Mouse (Mus musculus) cortical plate, adult 2 months (tissue): ENCODE measurements around the gene Zfp385a. TPM values are rescaled to one million over a fixed set of nuclear protein-coding genes. Genes with fewer than 3 reads are reported as not detected.
"Not testable (repeated sequence)": the region's sequence is repeated elsewhere in the genome, so short reads cannot be mapped to it uniquely, and the experiment has no call there.

ENCODE experiments used
- H3K27ac ChIP-seq: fragments of 200-500 bp; 2 replicates; pipeline ENCODE4 v1.5.1; 2012; ENCODE audit warnings: low read length, control low read depth, inconsistent platforms; ENCODE audit not compliant: insufficient read depth
- H3K4me1 ChIP-seq: fragments of 200-500 bp; 2 replicates; pipeline ENCODE4 v1.6.1; 2011; ENCODE audit warnings: low read length; ENCODE audit not compliant: control insufficient read depth, insufficient read depth
- H3K4me3 ChIP-seq: fragments of 200-500 bp; 2 replicates; pipeline ENCODE4 v1.5.1; 2011; ENCODE audit warnings: mild to moderate bottlenecking, low read length, control low read depth; ENCODE audit not compliant: insufficient read depth
- CTCF ChIP-seq: fragments of 200-500 bp; IDR thresholded peaks from 2 replicates; pipeline ENCODE4 v1.5.1; 2011; ENCODE audit warnings: mild to moderate bottlenecking, control low read depth, low read length; ENCODE audit not compliant: insufficient read depth; ENCODE audit errors: extremely low read depth
- POLR2A ChIP-seq: fragments of 200-500 bp; IDR thresholded peaks from 2 replicates; pipeline ENCODE4 v1.6.1; 2011; ENCODE audit warnings: mild to moderate bottlenecking, low read length, control low read depth; ENCODE audit not compliant: insufficient read depth; ENCODE audit errors: extremely low read depth
- polyA plus RNA-seq: library from polyadenylated mRNA; depleted of rRNA; stranded (reverse); fragments of >200 nt; gene quantifications from 2 replicates; pipeline ENCODE4 v1.2.3, GENCODE M21; 2012

Zfp385a gene
- polyA plus RNA-seq, 1 experiment, result 45.2 TPM

GRCm38 (mm10) chr15:103284647-103285046, 55.2 kb downstream of the Zfp385a start:
- Histone ChIP-seq H3K27ac (no peak overlapping the region), H3K4me1 (peaks cover 1% of the 10 kb centered on the region; the same call in 1 of the 2 replicates), H3K4me3 (no peak overlapping the region)
- no peak for TF ChIP-seq POLR2A
- 0 out of 2 replicates have a peak, but pooled peaks have one; percentile 22 for TF ChIP-seq CTCF

GRCm38 (mm10) chr15:103284066-103284465, 55.8 kb downstream of the Zfp385a start:
- H3K27ac ChIP-seq, result no peak overlapping the region

GRCm38 (mm10) chr15:103281465-103282205, 58.3 kb downstream of the Zfp385a start:
- TF ChIP-seq POLR2A (no peak), CTCF (no peak)
- H3K27ac ChIP-seq, result no peak overlapping the region
- H3K4me3 ChIP-seq, result no peak overlapping the region
- peaks cover 1% of the 10 kb centered on the region; the same call in 1 of the 2 replicates for H3K4me1 ChIP-seq

More at GRCm38 (mm10) chr15:103284066-103284465, 55.8 kb downstream of the Zfp385a start:
- peak; percentile 56 for TF ChIP-seq CTCF
- TF ChIP-seq POLR2A, result no peak
- no peak overlapping the region for H3K4me3 ChIP-seq
- H3K4me1 ChIP-seq, result peaks cover 1% of the 10 kb centered on the region; the same call in 1 of the 2 replicates

- Histone ChIP-seq H3K27ac (no peak overlapping the region), H3K4me1 (peaks cover 1% of the 10 kb centered on the region; the same call in 1 of the 2 replicates)
- TF ChIP-seq POLR2A, result no peak
- peak; percentile 30; the same call in 1 of the 2 replicates for TF ChIP-seq CTCF
Observed at GRCm38 (mm10) chr15:103280817-103281464, 59.0 kb downstream of the Zfp385a start.

GRCm38 (mm10) chr15:103279750-103280149, 60.1 kb downstream of the Zfp385a start:
- H3K4me1 ChIP-seq, result no peaks in the 10 kb centered on the region; the same call in 1 of the 2 replicates
- TF ChIP-seq CTCF, result peak; percentile 14; the same call in 1 of the 2 replicates
- no peak for TF ChIP-seq POLR2A
- no peak overlapping the region for H3K4me3 ChIP-seq
- H3K27ac ChIP-seq, result no peak overlapping the region

More at GRCm38 (mm10) chr15:103280817-103281464, 59.0 kb downstream of the Zfp385a start:
- H3K4me3 ChIP-seq, result no peak overlapping the region

- H3K4me3 ChIP-seq, result no peak overlapping the region
- peaks cover 3% of the 10 kb centered on the region for H3K4me1 ChIP-seq
- H3K27ac ChIP-seq, result no peak overlapping the region
- TF ChIP-seq CTCF, result no peak
- no peak for TF ChIP-seq POLR2A
Observed at GRCm38 (mm10) chr15:103277949-103278348, 61.9 kb downstream of the Zfp385a start.

- H3K27ac ChIP-seq, H3K4me3 ChIP-seq, H3K4me1 ChIP-seq: not testable (repeated sequence)
Observed at GRCm38 (mm10) chr15:103275943-103276342, 64.0 kb downstream of the Zfp385a start.

- no peak within 1 kb of the TSS for H3K27ac ChIP-seq
Observed at GRCm38 (mm10) chr15:103272419-103273279, 67.2 kb downstream of the Zfp385a start, which contains the start of gene Copz1. Copz1 (plus strand) TSS chr15:103272714.

GRCm38 (mm10) chr15:103268903-103269302, 71.0 kb downstream of the Zfp385a start:
- H3K27ac ChIP-seq, result no peak overlapping the region
- peaks cover 3% of the 10 kb centered on the region for H3K4me1 ChIP-seq
- H3K4me3 ChIP-seq, result no peak overlapping the region
- TF ChIP-seq POLR2A, result no peak
- no peak for TF ChIP-seq CTCF

More at GRCm38 (mm10) chr15:103272419-103273279, 67.2 kb downstream of the Zfp385a start, which contains the start of gene Copz1:
- H3K4me1 ChIP-seq, result peaks cover 3% of the 10 kb centered on the region
- H3K4me3 ChIP-seq, result peak within 1 kb of the TSS; percentile 53
- TF ChIP-seq POLR2A, result peak; percentile 91
- 0 out of 2 replicates have a peak, but pooled peaks have one; percentile 17 for TF ChIP-seq CTCF
